Mouse (Mus musculus): ENCODE measurements around the gene Txn1.

Gene Txn1

DNA sequence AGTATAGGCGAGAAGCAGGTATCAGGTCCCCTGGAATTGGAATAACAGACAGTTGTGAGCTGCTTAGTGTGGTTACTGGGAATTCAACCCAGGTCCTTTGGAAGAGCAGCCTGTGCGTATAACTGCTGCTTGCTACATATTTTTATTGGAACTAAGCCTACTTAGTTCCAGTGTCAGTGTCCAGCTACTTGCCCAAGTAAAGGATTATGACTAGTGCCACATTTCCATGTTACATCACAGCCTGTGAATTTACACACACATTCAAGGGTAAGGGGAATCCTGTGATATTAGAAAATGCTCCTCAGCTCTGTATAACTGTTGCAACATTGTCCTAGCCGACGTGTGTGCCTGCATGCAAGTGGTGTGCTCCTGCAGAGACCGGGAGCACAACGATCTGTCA lies 18.9 kb downstream of the Txn1 start:
- no peak for DNase-seq

DNA sequence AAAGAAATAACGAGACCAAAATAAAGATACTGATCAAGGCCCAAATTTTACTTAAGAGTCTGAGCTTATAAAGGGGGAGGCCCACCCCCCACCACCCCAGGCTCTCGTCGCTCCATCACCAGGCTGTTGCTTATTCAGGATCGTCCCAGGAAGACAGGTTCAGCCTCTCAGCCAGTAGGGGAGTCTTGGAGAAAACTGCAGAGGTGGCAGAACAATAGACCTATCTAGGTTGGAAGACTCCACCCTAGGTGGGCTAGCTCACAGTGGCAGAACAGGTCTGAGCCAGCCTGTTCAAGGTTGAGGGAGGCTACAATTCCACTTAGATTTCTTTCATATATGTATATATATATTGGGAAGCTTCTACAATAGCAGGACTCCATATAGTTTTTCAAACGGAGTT lies 22.0 kb downstream of the Txn1 start:
- DNase-seq = no peak

DNA sequence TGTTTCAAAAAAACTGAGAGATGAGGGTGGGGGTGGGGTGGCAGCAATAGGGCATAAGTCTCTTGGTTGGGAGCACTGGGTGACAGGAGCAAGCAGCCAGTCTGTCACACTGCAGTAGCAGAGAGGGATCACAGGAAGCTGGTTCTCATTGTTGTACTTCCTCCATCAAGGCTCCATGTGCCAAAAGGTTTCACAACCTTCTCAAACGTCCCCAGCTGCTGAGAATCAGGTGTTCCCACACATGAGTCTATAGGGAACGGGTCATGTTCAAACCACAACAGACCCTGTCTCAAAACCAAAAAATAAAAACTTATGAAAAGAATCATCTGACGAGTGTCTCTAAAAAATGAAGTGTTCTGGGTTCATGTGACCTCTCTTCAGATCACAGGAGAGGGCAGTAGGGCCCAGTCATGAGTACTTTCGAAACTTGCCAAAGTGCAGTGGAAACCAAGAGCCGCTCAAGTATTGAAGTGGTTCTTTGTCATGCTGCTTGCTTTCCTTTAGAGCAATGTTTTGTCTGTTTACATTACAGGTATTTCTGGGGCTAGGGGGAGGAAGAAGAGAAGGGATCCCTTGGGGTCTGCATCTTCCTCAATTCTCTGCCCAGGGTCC lies 25.5 kb downstream of the Txn1 start:
- DNase-seq = no peak

DNA sequence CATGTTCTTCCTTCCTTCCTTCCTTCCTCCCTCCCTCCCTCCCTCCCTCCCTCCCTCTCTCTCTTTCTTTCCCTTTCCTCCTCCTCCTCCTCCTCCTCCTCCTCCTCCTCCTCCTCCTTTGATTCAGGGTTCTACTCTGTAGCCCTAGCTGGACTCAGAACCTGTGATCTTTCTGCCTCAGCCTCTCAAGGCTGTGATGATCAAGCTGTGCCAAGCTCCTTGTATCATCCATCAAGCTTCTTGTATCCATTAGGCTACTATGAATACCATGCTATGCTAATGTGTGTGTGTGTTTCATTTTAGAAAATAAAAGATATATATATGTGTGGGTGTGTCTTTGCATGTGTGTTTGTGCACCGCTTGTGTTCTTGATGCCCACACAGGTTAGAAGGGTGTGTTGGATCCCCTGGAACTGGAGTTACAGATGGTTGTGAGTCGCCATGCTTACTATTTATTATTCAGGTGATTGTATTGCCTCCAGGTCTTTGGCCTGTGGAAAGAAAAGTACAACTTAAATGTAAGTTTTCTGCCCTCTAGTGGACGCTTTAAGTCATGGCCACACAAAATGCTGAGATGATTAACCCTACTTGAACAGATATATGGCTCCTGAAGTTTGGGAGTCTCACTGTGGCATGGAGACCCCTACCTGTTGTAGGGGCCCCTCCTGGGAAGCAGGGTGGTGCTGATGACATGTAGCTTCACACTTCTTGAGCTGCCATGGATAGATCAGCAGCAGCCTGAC lies 28.6 kb downstream of the Txn1 start:
- DNase-seq = no peak

DNA sequence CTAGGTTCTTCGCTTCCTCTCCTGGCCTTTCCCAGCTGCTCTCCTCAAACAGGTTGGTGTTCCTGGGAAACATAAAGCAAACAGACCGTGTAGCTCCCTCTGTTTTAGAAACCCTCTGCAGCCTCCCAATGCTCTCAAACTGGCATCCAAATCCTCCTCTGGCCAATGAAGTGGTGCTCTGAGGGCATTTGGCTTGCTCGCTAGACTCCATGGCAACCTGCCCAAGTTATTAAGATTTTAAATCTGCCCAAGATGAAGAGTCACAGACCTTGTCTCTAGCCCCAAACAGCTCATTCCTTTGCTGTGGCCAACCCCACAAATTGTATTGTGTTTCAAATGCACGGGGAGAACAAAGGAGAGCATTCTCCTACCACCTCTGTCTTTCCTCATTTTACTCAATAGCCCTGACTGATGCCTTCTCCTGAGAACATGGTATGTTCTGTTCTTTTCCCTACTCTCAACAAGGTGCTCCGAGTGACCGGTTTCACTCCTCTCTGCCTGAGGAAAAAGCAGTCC lies 31.6 kb downstream of the Txn1 start:
- no peak for DNase-seq

DNA sequence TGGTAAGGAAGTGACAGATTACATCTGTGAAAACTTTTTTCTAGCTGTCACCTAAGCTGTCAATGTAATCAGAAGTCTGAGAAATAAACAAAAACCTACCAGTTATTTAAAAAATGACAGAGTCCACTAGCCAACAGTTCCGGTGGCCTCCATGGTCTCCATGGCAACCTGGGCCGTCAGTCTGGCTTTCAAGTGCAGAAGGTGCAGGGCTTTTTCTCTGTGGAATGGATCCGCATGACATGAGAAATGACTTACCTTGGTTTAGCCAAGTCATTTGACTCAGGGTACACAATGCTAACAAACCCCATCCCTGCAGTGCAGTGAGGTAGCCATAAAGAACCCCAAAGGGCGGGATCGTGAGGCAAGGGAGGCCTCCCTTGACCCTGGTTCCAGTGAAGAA lies 34.0 kb downstream of the Txn1 start:
- DNase-seq = no peak

DNA sequence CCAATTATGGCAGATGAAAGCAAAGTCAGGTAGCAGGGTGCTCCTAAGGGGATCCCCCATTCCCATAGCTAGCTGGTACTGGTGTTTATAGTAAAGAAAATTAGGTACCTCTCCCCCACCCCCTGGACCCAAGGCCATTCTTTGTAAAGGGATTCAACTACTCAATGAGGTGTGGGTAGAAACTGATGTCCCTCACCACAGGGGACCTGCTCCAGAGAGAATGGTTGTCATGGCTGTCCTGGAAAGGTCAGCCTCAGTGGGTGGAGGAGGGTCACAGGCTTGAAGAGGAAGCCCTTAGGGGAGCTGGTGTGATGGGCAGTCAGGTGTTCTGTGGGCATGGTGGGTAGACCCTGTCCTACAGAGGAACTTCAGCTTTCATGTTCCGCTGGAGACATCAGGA lies 35.7 kb downstream of the Txn1 start:
- DNase-seq = no peak

DNA sequence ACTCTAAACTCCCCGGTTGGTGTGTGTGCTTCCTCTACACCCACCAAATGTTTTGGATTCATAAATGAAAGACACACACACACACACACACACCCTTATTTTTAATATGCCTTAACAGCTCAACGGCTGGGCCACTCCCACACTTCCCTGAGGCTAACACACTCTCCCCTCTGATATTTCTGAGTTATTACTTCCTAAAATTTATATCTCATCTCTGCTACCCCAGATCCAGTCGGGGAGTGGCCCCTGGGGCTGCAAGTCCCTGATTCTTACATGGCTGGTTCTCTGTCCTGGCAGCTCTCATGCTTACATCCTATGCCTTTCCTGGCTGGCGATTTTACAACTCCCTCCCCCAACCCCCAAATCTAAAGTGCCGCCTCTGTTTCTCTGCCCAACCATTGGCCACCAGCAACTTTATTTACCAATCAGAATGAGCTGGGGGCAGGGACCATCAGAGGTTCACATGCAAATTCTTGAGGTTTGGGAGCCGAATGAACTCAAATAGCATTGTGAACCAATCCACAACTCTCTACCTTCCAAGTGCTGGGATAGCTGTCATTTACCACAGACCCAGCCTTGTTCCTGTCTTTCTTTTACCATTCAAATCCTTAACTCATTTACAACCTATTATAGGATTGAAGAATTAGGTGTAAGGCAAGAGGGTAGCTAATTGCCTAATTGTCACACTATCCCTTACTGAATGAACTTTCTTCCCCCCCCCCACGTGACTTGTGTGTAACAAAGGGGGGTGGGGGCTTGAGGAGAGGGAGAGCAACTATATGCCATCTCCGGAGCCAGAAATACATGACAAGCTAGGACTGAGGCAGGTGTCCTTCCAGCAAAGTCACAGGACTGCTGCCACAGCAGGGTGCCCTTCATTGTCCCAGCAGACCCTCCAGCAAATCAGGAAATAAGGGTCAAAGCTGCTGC lies 36.5 kb downstream of the Txn1 start:
- no peak for DNase-seq

DNA sequence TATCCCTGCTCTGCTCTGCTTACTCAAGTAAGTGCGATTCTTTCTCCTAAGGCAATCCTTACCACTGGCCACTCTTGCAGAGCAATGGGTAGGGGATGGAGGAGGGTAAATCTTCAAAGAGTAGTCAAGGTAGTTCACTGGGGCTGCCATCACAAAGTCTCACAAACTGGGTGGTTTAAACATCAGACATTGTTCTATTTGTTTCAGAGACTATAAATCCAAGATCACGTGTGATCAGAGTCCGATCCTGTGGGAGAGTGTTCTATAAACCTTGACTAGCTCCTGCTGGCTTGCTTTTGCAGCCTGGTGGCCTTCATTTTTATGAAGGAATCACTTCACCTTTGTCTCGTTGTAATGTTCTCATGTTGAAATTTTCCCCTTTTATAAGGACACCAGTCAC lies 39.5 kb downstream of the Txn1 start:
- no peak for DNase-seq

DNA sequence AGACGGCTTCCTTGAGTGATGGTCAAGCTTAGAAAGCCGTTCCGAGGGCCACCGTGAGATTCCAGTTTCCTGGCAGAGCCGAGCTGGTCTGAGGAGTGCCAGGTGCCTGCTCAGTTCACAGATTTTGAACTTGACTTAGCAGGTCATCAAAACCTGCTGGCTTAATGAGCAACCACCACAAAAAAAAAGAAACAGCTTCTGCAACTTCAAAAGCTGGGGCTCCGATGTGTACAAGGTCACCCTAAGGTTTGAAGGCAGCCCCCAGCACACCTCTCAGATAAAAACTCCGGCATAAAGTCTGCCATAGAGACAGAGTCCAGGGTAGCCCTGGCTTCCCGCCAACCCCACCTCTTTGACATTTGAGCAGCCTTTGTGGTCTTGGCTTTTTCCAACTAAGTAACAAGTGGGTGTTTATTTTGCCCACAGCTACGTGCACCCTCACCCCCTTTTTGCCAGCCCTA lies 40.0 kb downstream of the Txn1 start, which contains the start of gene D630039A03Rik:
Gene D630039A03Rik (minus strand): TSS at position 97 of the 461 bp plus-strand sequence.
- DNase-seq = peak in 1 of 2 experiments; percentile 23

DNA sequence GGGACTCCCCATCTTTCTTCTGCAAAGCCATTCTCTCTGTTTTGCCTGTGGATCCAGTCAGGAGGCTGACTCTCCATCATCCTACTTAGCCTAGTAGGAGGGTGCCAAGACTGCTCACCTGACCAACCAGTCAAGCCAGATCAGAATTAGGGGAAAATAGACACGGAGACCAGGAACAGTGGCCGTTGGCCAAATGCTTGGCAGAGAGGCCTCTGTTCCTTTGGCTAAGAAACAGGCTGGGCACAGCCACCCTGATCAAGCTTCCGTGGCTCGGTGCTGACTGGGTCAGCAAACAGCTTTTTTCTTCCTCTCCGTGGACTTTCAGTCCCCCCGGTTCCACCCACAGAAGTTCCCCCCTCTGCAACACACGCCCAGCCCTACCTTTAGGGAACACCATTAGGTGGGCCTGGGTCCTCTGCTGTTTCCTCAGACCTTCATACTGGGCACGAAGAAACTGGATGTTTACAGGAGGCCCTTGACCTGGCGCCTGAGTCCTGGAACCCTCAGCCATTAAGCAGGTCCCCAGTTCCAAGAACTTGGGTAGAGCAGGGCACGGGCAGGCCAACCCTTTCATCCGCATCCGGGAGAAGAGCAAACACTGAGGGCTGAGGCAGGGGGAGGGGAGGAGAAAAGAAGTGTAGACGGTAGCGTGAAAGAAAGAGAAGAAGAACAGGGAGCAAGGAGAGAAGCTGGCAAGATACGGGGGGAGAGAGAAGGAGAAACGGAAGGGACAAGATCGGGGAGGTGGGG lies 40.8 kb downstream of the Txn1 start:
- DNase-seq = no peak

DNA sequence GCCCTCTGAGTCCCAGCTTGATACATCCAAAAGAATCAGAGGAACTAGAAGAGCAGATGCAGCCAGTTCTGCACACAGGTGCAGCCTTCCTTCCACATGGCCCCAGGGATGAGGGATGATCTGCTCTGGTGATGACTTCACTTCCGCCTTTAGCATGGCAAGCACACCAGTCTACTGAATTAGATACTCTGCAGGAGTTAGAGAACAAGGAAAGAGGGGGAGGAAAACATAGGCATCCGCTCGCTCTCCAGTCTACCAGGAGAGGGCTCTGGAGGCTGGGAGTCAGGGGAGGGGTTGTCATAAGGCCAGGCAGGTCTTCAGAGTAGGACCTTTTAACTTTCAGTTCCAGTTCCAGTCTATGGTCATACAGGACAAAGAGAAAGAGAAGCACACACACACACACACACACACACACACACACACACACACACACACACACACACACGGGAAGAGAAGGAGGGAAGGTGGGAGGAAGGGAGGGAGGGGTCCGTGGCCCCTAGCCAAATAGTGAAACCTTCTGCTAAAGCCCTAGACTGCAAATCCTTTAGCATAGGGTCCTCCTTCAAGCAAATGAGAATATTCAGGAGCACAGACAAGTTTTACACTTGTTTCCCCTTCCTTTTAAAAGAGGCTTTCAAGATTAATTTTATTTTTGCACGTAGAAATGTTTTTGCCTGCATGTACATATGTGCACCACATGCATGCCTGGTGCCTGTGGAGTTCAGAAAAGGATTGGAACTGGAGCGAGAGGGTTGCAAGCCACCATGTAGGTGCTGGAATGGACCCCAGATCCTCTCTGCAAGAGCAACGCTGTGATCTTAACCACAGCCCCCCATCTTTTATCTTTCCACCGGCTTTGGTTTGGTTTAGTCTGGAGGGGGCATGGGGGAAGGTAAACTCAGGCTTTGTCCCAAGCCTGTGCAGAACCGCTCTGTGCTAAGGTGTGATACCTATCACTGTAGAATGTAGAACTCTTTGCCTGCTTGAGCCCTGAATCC lies 41.7 kb downstream of the Txn1 start:
- DNase-seq = no peak

DNA sequence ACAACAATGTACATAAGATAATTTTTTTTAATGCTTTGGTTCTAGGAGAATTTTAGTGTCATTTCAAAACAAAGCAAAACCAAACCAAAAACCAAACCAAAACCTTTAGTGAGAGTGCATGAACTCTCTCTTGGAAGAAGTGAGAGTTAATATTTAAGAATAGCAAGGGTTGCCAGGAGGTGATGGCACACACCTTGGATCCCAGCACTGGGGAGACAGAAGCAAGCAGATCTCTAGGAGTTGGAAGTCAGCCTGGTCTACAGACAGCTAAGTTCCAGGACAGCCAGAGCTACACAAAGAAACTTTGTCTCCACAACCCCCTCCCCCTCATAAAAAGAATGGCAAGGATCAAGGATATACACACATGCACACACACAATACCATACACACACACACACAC lies 43.2 kb downstream of the Txn1 start:
- no peak for DNase-seq

DNA sequence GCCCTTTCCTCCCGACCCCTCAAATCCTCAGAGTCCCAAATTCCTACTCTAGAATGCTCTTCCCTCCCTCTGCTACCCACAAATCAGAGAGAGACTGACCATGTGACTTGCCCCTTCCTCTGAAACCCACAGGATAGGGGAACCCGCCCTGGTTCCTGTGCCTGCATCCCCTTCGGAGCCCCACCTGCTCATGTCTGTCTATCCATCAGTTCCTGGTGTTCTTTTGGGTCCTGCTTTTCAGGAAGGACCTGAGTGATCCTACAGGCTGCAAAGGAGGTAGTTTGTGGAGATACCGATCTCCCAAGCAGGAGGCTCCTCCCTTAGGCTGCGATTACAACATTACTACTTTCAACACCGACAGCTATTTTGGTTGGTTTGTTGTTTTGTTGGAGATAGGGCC lies 47.4 kb downstream of the Txn1 start:
- no peak for DNase-seq

DNA sequence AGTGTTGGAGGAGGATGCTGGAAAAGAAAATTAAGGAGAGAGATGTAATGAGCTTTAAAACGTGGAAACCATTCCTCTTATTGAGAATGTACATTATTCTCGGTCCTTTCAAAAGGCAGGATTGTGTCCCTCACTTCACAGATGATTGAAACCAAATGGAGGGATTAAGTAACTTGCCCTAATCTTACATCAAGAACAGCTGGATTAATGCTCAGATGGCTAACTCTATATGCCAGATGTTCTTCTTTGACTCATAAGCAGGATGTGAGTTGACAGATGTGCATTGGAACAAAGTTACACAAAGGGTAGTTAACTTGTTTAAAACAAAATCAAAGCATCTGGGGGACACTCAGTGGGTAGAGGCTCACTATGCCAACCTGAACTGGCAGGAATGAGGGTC lies 49.5 kb downstream of the Txn1 start:
- DNase-seq = no peak

DNA sequence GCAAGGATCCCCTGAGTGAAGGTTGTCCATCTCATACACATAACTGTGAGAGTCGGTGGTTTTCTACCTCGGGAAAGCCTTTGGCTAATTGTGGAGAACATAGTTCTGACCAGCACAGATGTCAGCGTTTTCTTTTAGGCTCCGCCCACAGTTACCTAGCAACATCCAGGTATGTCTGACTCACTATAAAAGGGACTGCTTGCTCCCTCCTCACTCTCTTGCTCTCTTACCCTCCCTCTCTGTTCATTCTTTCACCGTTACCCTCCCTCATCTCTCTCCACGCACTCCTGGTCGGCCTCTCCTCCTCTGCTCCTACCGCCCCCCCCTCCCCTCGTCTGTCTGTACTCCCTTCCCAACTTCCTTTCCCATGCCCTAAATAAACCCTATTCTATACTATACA lies 51.6 kb downstream of the Txn1 start:
- no peak for DNase-seq

DNA sequence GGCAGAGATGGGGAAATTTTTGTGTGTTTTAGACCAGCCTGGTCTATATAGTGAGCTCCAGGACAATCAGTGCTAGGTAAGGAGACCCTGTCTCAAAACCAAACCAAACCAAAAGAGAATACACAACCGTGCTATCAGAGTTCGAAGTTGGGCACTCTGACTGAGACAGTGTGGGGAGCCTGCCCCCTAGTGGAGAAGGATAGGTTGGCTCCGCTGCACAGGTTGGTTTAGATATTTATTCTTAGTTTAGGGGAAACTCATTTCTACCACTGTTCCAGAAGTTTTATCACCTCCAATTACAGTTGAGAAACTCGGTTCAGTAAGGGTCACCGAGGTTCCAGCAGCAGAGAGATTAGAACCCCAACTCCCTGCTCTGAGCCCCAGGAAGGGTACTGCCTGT lies 52.0 kb downstream of the Txn1 start:
- peak; percentile 25 to 33 for DNase-seq

DNA sequence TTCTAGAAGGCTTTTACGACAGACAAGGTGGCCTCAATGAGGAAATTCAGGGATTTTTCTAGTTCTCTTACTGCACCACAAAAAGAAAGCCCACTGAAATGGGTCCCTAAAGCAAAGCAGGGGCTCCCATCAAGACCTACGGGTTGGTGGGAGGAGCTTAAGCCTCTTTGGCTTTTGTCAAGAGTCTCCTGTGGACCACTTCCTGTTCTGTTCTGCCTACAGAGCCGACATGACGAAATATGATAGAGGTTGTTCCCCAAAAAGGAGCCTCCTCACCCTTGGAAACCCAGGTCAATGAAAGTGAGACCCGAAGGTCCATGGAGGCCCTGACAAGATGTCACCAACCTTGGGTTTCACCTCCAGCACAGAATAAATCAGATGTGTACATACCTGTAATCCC lies 53.6 kb downstream of the Txn1 start:
- DNase-seq = no peak

DNA sequence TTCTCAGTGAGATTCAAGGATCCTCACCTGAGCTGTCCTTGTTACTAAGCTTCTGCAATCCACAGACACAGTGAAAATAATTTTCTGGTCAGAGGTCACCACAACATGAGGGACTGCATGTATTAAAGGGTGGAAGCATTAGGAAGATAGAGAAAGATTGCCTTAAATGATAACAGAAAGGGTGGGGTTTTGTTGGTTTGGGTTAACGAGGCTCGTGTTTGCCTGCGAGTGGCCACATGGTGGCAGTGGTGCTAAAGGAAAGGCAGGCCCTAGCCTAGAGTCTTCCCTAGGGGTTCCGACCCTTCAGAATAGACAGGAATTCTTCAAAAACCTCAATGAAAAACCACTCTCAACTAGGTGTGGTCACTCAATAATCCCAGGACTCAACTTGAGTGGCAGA lies 55.0 kb downstream of the Txn1 start:
- peak in 1 of 2 experiments; percentile 21 for DNase-seq

DNA sequence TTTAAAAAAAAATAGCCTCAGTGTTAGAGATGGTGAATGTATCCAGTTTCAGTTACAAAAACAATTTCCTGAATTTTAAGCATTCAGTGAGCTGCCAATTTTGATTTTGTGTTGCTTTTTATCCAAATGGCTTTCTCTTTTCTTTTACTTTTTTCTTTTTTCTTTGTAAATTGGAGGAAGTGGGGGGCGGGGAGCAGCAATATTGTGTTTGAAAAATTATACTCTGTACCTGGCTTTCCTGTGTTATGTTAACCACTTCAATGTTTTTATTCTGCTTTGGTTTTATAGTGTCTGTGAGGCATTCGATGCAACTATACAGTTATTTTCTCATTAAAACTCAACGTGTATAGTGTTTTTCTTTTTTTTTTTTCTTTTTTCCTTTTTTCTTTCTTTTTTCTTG lies 59.6 kb downstream of the Txn1 start:
- no peak for DNase-seq

DNA sequence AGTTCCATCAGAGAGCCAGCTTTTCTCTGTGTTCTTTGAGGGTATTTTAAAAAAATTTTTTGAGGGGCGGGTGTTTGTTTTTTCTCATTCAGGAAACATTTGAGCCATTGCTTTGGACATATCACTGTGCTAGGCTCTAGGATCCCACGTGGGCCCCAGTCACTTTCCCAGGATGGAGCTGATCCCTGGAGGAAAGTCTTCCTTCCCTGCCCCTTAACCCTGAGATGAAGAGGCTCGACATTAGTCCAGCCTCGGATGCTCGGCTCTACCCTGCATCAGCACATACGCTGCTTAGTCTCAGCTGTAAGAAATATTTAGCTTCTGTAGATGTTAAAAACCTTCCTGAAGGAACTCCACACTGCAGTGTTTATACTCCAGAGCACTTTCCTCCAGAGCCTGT lies 60.3 kb downstream of the Txn1 start:
- no peak for DNase-seq
